Mouse (Mus musculus): Measurements from ENCODE around the gene Hs3st5. TPM values are rescaled to one million over a fixed set of nuclear protein-coding genes. Genes with fewer than 3 reads are reported as not detected.

The Hs3st5 gene
- polyA plus RNA-seq, 1 experiment from 2014 or later: 3.8 TPM

DNA sequence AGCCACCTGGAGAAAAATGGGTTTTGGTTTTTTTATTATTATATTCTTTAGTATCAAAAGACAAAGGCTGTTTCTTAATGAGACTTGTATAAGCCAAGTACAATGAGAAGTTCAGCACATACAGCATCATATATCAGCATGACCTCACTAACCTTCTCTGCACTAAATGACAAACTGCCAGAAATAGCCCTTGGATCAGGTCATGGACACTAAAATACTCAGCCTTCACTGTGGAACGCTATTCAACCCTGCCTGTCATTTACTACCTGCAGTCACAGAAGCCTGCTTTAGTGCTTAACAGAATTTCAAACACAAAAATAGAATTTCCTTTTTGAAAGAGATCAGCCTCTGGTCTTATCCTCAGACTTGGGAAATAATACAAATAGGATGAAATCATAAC is 247.9 kb downstream of the Hs3st5 start:
- Histone ChIP-seq H3K4me1 (no peaks in the 10 kb centered on the region), H3K9me3 (no peaks in the 10 kb centered on the region), H3K27me3 (no peaks in the 10 kb centered on the region), H3K36me3 (replicated peaks) (no peaks in the 10 kb centered on the region), H3K27ac (no peak overlapping the region), H3K9ac (no peak overlapping the region), H3K4me2 (no peak overlapping the region), H3K4me3 (replicated peaks) (no peak overlapping the region)
- ATAC-seq (ENCODE audit: low FRiP score): no peak
- 44% methylated on average over 1 of the region's 1 CpGs for WGBS

DNA sequence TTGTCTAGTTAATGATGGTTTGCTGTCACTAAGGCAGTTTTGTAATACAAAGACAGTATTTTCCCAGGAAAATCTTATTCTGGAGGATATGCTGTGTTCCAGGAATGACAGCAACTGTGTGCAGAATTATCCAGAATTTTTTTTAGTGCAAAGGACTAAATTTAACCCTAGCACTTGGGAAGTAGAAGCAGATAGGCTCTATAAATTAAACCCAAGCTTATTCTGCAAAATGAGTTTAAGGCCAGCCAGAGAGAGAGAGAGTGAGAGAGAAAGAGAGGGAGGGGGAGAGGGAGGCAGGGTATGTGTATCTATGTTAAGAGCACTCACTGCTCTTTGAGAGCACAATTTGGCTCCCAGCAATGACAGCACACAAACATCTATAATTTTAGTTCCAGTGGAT is 267.0 kb downstream of the Hs3st5 start:
- ATAC-seq (ENCODE audit: low FRiP score): no peak
- Histone ChIP-seq H3K27ac (no peak overlapping the region), H3K9ac (no peak overlapping the region), H3K27me3 (no peaks in the 10 kb centered on the region), H3K4me1 (no peaks in the 10 kb centered on the region), H3K9me3 (no peaks in the 10 kb centered on the region), H3K4me2 (no peak overlapping the region), H3K36me3 (replicated peaks) (no peaks in the 10 kb centered on the region), H3K4me3 (replicated peaks) (no peak overlapping the region)

DNA sequence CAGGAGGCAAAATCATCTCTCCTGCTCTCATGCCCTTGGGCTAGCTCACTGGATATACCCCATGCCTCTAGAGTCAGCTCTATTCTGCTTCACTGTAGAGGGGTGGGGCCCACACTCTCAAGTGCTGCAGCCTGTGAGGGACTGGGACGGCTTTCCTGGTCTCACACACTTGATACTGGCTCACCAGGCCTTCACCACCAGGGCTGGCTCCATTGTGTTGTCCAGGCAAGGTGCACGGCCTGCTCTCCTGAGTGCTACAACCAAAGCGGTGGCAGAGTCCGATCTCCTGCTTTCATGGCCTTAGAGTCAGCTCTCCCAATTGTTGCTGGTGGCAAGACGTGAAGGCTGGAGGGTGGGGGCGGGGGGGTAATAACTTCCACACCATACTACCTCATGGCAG is 268.3 kb downstream of the Hs3st5 start:
- ATAC-seq (ENCODE audit: low FRiP score): no peak

DNA sequence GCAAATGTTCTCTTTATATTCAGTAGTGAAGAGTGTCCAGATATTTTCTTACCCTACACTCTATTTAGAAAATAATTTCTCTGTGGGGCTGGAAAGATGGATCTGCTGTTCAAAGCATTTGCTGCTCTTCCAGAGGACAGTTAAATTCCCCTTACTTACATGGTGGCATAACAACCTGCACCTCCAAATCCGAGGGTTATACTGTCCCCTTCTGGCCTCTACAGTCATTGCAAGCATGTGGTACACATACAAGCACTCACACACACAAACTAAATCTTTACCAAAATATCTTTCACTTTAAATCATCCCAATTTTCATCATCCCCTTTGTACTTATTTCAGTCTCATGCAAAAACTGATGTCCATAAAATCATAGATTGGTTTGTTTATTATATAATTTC is 275.0 kb downstream of the Hs3st5 start:
- H3K4me2 ChIP-seq: no peak overlapping the region
- 79% methylated on average over 1 of the region's 1 CpGs for WGBS

More for the DNA sequence above, 268.3 kb downstream of the Hs3st5 start:
- no peaks in the 10 kb centered on the region for H3K4me1 ChIP-seq
- no peak overlapping the region for H3K4me3 ChIP-seq (replicated peaks)
- WGBS: 88% methylated on average over 6 of the region's 6 CpGs
- no peak overlapping the region for H3K9ac ChIP-seq
- H3K9me3 ChIP-seq: no peaks in the 10 kb centered on the region
- no peaks in the 10 kb centered on the region for H3K36me3 ChIP-seq (replicated peaks)
- no peak overlapping the region for H3K27ac ChIP-seq
- no peak overlapping the region for H3K4me2 ChIP-seq
- no peaks in the 10 kb centered on the region for H3K27me3 ChIP-seq

DNA sequence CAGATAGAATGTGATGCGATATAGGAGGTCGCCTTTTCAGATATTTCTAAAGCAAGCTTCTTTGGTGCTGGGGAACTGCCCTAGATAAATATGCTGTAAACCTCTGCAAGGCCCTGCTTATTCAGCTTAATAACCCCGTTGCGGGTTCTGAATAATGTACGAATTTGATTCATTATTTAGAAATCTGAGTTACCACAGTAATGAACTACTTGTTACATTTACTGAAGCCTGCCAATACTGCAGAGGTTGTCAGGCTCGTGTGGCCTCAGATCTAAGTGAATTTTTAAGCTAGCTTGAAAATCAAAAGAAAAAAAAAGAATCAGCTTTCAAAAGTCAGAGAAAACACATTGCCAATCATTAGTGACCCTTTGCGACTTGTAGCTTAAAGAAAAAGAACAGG is 280.4 kb downstream of the Hs3st5 start:
- no peak overlapping the region for H3K27ac ChIP-seq
- H3K4me2 ChIP-seq: no peak overlapping the region
- H3K9me3 ChIP-seq: no peaks in the 10 kb centered on the region
- no peak for ATAC-seq (ENCODE audit: low FRiP score)
- H3K27me3 ChIP-seq: no peaks in the 10 kb centered on the region
- 75% methylated on average over 7 of the region's 7 CpGs for WGBS
- H3K4me1 ChIP-seq: no peaks in the 10 kb centered on the region
- H3K9ac ChIP-seq: no peak overlapping the region
- H3K36me3 ChIP-seq (replicated peaks): no peaks in the 10 kb centered on the region
- H3K4me3 ChIP-seq (replicated peaks): no peak overlapping the region

More for the DNA sequence above, 275.0 kb downstream of the Hs3st5 start:
- Histone ChIP-seq H3K27me3 (no peaks in the 10 kb centered on the region), H3K4me1 (no peaks in the 10 kb centered on the region), H3K27ac (no peak overlapping the region), H3K9ac (no peak overlapping the region), H3K9me3 (no peaks in the 10 kb centered on the region), H3K4me3 (replicated peaks) (no peak overlapping the region), H3K36me3 (replicated peaks) (no peaks in the 10 kb centered on the region)
- no peak for ATAC-seq (ENCODE audit: low FRiP score)

DNA sequence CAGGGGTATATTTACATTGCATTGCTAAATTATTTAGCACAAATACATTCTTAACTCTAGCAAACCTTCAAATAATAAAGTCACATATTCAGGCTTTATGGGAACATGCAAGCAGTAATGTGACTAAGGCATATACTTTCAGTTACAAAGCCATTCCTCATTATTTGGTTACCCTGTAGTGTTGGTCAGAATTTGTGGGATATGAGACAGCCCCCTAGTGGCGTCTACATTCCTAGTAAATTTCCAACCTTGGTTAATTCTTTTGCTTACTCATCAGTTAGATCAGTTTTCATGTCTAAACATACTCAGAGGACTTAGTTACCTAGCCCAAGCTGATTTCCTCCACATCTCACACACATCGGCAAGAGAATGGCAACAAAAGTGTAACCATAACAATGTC is 285.2 kb downstream of the Hs3st5 start:
- H3K9me3 ChIP-seq: no peaks in the 10 kb centered on the region
- H3K36me3 ChIP-seq (replicated peaks): no peaks in the 10 kb centered on the region
- no peak overlapping the region for H3K4me2 ChIP-seq
- no peak overlapping the region for H3K27ac ChIP-seq
- H3K27me3 ChIP-seq: no peaks in the 10 kb centered on the region
- WGBS: 40% methylated on average over 2 of the region's 2 CpGs
- no peak overlapping the region for H3K9ac ChIP-seq
- H3K4me3 ChIP-seq (replicated peaks): no peak overlapping the region
- no peaks in the 10 kb centered on the region for H3K4me1 ChIP-seq
- ATAC-seq (ENCODE audit: low FRiP score): peak; percentile 60; the same call in 1 of the 2 replicates

DNA sequence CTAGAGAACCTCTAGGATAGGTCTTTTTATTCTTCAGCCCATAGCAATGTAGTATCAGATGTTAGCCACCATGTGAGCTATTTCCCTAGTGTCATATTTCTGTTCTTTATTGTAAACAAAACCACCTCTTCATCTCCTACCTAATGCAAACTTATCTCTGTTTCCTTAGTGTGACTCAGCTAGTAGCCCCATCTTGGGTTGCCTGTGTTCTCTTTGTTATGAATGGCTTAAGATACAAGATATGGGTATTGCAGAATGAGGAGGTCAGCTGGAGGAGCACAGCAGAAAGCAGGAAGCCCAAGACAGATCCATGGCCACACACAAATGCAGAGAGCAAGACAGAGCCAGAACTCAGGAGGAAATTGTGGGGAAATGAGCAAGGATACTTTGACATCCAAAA is 288.7 kb downstream of the Hs3st5 start:
- Histone ChIP-seq H3K9ac (no peak overlapping the region), H3K9me3 (no peaks in the 10 kb centered on the region), H3K4me3 (replicated peaks) (no peak overlapping the region), H3K4me2 (no peak overlapping the region), H3K27ac (no peak overlapping the region), H3K36me3 (replicated peaks) (no peaks in the 10 kb centered on the region), H3K27me3 (no peaks in the 10 kb centered on the region), H3K4me1 (no peaks in the 10 kb centered on the region)
- no peak for ATAC-seq (ENCODE audit: low FRiP score)

DNA sequence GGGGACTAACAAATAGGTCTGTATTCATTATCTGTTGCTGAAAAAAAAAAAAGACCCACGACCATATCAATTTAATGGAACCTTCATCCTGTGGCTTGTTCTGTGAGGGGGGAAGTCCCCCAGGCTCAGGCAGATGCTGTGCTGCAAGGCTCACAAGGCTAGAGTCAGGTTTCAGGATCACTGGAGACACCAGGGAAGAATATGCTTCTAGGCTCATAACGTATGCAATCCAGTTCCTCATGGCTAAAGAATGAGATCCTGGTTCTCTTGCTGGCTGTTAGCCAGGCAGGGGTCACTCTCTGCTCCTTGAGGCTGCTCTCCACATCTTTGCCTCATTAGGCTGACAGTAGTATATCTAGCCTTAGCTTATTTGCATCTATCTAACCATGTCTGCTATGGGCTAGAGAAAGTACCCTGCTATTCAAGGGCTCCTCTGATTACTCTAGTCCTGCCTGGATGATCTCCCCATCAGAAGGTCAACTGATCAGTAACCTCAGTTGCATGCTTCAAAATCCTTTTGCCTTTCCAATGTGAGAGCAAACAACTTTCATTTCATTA is 294.4 kb downstream of the Hs3st5 start:
- peaks cover 12% of the 10 kb centered on the region; the same call in 1 of the 2 replicates for H3K4me1 ChIP-seq
- H3K27ac ChIP-seq: no peak overlapping the region
- no peaks in the 10 kb centered on the region for H3K27me3 ChIP-seq
- H3K4me2 ChIP-seq: no peak overlapping the region
- no peaks in the 10 kb centered on the region for H3K9me3 ChIP-seq
- WGBS: 37% methylated on average over 2 of the region's 2 CpGs
- no peaks in the 10 kb centered on the region for H3K36me3 ChIP-seq (replicated peaks)
- no peak overlapping the region for H3K4me3 ChIP-seq (replicated peaks)
- no peak overlapping the region for H3K9ac ChIP-seq
- ATAC-seq (ENCODE audit: low FRiP score): no peak

DNA sequence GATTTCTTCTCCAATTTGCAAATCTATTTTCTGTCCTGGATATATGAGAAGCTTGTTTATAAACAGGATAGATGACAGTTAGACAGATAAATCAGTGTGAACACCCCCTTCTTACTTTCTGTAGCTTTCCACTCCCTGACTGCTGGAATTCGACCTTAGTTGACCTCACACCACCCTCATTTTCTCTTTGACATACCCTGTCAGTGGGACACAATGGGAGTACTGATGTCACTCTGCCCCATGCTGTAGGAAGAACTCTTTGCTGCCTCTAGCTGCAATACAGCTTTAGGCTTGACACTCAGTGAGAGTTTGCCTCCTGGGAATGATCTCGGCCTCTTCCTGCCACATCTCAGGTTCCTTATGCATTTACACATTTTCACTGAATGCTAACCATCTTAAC is 297.1 kb downstream of the Hs3st5 start:
- H3K9ac ChIP-seq: no peak overlapping the region
- peaks cover 12% of the 10 kb centered on the region; the same call in 1 of the 2 replicates for H3K4me1 ChIP-seq
- H3K4me3 ChIP-seq (replicated peaks): no peak overlapping the region
- H3K36me3 ChIP-seq (replicated peaks): no peaks in the 10 kb centered on the region
- no peaks in the 10 kb centered on the region for H3K27me3 ChIP-seq
- H3K4me2 ChIP-seq: no peak overlapping the region
- no peak for ATAC-seq (ENCODE audit: low FRiP score)
- H3K27ac ChIP-seq: no peak overlapping the region
- WGBS: 9% methylated on average over 2 of the region's 2 CpGs
- H3K9me3 ChIP-seq: no peaks in the 10 kb centered on the region

DNA sequence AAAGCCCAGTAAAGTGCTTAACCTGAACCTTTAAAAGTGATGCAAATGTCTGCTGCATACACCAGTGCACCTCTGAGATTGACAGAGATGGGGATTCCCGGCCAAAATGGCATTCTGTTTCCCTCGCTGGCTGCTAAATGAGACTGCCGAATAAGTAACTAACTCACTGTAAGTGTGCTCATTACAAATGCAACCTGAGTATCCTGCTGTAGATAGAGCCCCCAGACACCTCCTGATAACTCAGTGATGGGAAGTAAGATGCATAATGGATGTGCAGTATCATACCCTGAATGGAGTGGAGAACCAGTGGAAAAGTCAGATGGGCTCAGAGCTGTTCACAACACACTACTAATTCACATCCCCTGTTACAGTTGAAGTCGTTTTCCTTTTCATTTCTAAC is 298.7 kb downstream of the Hs3st5 start:
- no peak overlapping the region for H3K9ac ChIP-seq
- H3K4me2 ChIP-seq: no peak overlapping the region
- no peaks in the 10 kb centered on the region for H3K9me3 ChIP-seq
- 76% methylated on average over 4 of the region's 4 CpGs for WGBS
- H3K4me1 ChIP-seq: peaks cover 12% of the 10 kb centered on the region; the same call in 1 of the 2 replicates
- no peaks in the 10 kb centered on the region for H3K36me3 ChIP-seq (replicated peaks)
- ATAC-seq (ENCODE audit: low FRiP score): 0 out of 2 replicates have a peak, but pooled peaks have one; percentile 41
- H3K27me3 ChIP-seq: no peaks in the 10 kb centered on the region
- no peak overlapping the region for H3K4me3 ChIP-seq (replicated peaks)
- no peak overlapping the region for H3K27ac ChIP-seq

DNA sequence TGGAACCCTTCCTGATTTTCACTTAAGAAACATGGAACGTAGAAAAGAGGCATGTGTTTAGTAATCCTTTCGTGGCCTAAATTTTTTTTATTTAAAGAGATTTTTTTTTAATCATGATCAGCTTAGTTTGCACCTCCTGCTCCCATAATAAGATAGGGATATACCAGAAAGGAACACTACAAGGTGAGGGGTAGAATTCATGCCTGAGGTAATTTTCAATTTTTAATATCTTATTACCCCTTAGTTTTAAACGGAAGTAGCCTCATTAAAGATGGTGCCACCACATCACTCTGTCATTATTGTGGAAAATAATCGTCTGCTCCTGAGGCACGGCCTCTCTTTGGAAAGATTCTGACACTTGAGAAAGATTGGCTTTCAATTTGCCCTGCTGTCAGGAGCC is 299.2 kb downstream of the Hs3st5 start:
- no peak for ATAC-seq (ENCODE audit: low FRiP score)
- Histone ChIP-seq H3K4me2 (no peak overlapping the region), H3K4me3 (replicated peaks) (no peak overlapping the region), H3K9ac (no peak overlapping the region), H3K27me3 (no peaks in the 10 kb centered on the region), H3K4me1 (peaks cover 12% of the 10 kb centered on the region; the same call in 1 of the 2 replicates), H3K27ac (no peak overlapping the region), H3K9me3 (no peaks in the 10 kb centered on the region), H3K36me3 (replicated peaks) (no peaks in the 10 kb centered on the region)
- 76% methylated on average over 5 of the region's 5 CpGs for WGBS

DNA sequence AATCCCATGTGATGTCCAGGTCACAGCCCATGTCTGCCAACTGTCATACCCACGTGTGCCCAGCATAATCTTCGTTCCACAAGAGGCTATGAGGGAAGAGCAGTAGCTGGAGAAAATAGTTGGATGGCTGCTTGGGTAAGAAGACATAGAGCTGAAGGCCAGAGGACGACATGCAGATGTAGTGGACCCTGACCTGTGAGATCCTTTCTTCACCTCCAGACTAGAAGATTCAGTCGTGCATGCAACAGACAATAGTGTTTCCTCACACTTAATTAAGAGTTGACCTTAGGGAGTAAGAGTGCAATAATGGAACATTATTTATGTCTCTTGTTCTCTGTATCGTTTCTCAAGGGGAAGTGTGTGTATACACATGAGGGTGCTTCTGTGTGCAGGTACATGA is 300.4 kb downstream of the Hs3st5 start:
- no peak overlapping the region for H3K4me2 ChIP-seq
- H3K36me3 ChIP-seq (replicated peaks): no peaks in the 10 kb centered on the region
- no peak overlapping the region for H3K9ac ChIP-seq
- H3K27me3 ChIP-seq: no peaks in the 10 kb centered on the region
- H3K4me1 ChIP-seq: peaks cover 9% of the 10 kb centered on the region; the same call in 1 of the 2 replicates
- no peaks in the 10 kb centered on the region for H3K9me3 ChIP-seq
- H3K27ac ChIP-seq: no peak overlapping the region
- H3K4me3 ChIP-seq (replicated peaks): no peak overlapping the region
- no peak for ATAC-seq (ENCODE audit: low FRiP score)
- 71% methylated on average over 5 of the region's 5 CpGs for WGBS

DNA sequence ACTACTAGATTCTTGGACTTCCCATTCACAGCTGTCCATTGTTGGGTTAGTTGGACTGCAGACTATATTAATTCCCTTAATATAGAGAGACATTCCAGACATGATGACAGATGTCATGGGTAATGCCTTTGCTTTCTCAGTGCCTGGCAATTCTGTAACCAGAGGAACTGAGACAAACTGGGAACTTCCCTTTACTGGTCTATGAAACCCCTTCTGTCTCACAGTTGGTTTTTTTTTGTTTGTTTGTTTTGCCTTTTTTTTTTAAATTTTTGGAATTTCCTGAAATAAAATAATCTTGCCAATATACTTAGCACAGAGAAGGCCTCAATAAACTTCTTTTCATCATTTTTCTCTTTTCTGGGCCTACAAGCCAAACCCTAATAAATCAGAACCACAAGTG is 312.3 kb downstream of the Hs3st5 start:
- no peaks in the 10 kb centered on the region for H3K4me1 ChIP-seq
- H3K9ac ChIP-seq: no peak overlapping the region
- ATAC-seq (ENCODE audit: low FRiP score): no peak
- no peaks in the 10 kb centered on the region for H3K9me3 ChIP-seq
- H3K4me3 ChIP-seq (replicated peaks): no peak overlapping the region
- no peaks in the 10 kb centered on the region for H3K36me3 ChIP-seq (replicated peaks)
- no peak overlapping the region for H3K27ac ChIP-seq
- no peak overlapping the region for H3K4me2 ChIP-seq
- no peaks in the 10 kb centered on the region for H3K27me3 ChIP-seq

All from forebrain, embryonic 12.5 days (tissue).